Mouse (Mus musculus): ENCODE measurements around the gene Sp6. TPM values are rescaled to one million over a fixed set of nuclear protein-coding genes. Genes with fewer than 3 reads are reported as not detected.

Gene Sp6
- polyA plus RNA-seq (2012; rRNA removed), result 1.4 and 2.1 TPM in 2 replicates

GRCm38 (mm10) chr11:97013121-97013670, at the start of gene Sp6:
Sp6 (plus strand) TSS chr11:97013394.
- Histone ChIP-seq H3K4me1 (ENCODE audit: control insufficient read depth, insufficient read depth, low read length) (no peaks in the 10 kb centered on the region), H3K27ac (ENCODE audit: insufficient read depth, low read length) (no peak within 1 kb of the TSS), H3K27me3 (ENCODE audit: control insufficient read depth, insufficient read depth, low read length) (peaks cover 10% of the 10 kb centered on the region; the same call in 1 of the 2 replicates), H3K4me3 (replicated peaks; ENCODE audit: insufficient read depth, low read depth, low read length) (no peak within 1 kb of the TSS)
- DNase-seq, result no peak
- TF ChIP-seq POLR2A (IDR thresholded peaks at IDR 0.05; ENCODE audit: borderline replicate concordance, insufficient read depth, low read length) (no peak), CTCF (IDR thresholded peaks at IDR 0.05; ENCODE audit: borderline replicate concordance, insufficient read depth, low read depth, low read length) (no peak)
- 12% methylated on average over 8 of the region's 8 CpGs for WGBS

GRCm38 (mm10) chr11:96963580-96963979, 49.6 kb upstream of the Sp6 start:
- DNase-seq, result peak; percentile 89 to 90
- Histone ChIP-seq H3K27ac (ENCODE audit: insufficient read depth, low read length) (no peak overlapping the region), H3K4me3 (replicated peaks; ENCODE audit: insufficient read depth, low read depth, low read length) (no peak overlapping the region), H3K27me3 (ENCODE audit: control insufficient read depth, insufficient read depth, low read length) (no peaks in the 10 kb centered on the region), H3K4me1 (ENCODE audit: control insufficient read depth, insufficient read depth, low read length) (peaks cover 5% of the 10 kb centered on the region)
- WGBS, result 6% methylated on average over 8 of the region's 8 CpGs
- TF ChIP-seq POLR2A (IDR thresholded peaks at IDR 0.05; ENCODE audit: borderline replicate concordance, insufficient read depth, low read length) (no peak), CTCF (IDR thresholded peaks at IDR 0.05; ENCODE audit: borderline replicate concordance, insufficient read depth, low read depth, low read length) (peak; percentile 89)

GRCm38 (mm10) chr11:96966172-96966571, 47.0 kb upstream of the Sp6 start:
- Histone ChIP-seq H3K27me3 (ENCODE audit: control insufficient read depth, insufficient read depth, low read length) (no peaks in the 10 kb centered on the region), H3K4me1 (ENCODE audit: control insufficient read depth, insufficient read depth, low read length) (peaks cover 26% of the 10 kb centered on the region), H3K27ac (ENCODE audit: insufficient read depth, low read length) (no peak overlapping the region), H3K4me3 (replicated peaks; ENCODE audit: insufficient read depth, low read depth, low read length) (no peak overlapping the region)
- TF ChIP-seq CTCF (IDR thresholded peaks at IDR 0.05; ENCODE audit: borderline replicate concordance, insufficient read depth, low read depth, low read length) (no peak), POLR2A (IDR thresholded peaks at IDR 0.05; ENCODE audit: borderline replicate concordance, insufficient read depth, low read length) (no peak)
- WGBS, result 92% methylated on average over 3 of the region's 3 CpGs
- DNase-seq, result no peak

- Histone ChIP-seq H3K27me3 (ENCODE audit: control insufficient read depth, insufficient read depth, low read length) (no peaks in the 10 kb centered on the region), H3K4me3 (replicated peaks; ENCODE audit: insufficient read depth, low read depth, low read length) (no peak overlapping the region), H3K4me1 (ENCODE audit: control insufficient read depth, insufficient read depth, low read length) (peaks cover 31% of the 10 kb centered on the region), H3K27ac (ENCODE audit: insufficient read depth, low read length) (no peak overlapping the region)
- no peak for DNase-seq
- WGBS, result 86% methylated on average over 13 of the region's 13 CpGs
- TF ChIP-seq POLR2A (IDR thresholded peaks at IDR 0.05; ENCODE audit: borderline replicate concordance, insufficient read depth, low read length) (no peak), CTCF (IDR thresholded peaks at IDR 0.05; ENCODE audit: borderline replicate concordance, insufficient read depth, low read depth, low read length) (no peak)
Observed at GRCm38 (mm10) chr11:96966914-96967543, 46.2 kb upstream of the Sp6 start.

GRCm38 (mm10) chr11:96967544-96968269, 45.5 kb upstream of the Sp6 start:
- no peak for DNase-seq
- Histone ChIP-seq H3K4me1 (ENCODE audit: control insufficient read depth, insufficient read depth, low read length) (peaks cover 37% of the 10 kb centered on the region), H3K27ac (ENCODE audit: insufficient read depth, low read length) (peak overlapping the region; percentile 97; the same call in 1 of the 2 replicates), H3K4me3 (replicated peaks; ENCODE audit: insufficient read depth, low read depth, low read length) (no peak overlapping the region), H3K27me3 (ENCODE audit: control insufficient read depth, insufficient read depth, low read length) (no peaks in the 10 kb centered on the region)
- TF ChIP-seq POLR2A (IDR thresholded peaks at IDR 0.05; ENCODE audit: borderline replicate concordance, insufficient read depth, low read length) (no peak), CTCF (IDR thresholded peaks at IDR 0.05; ENCODE audit: borderline replicate concordance, insufficient read depth, low read depth, low read length) (no peak)
- WGBS, result 84% methylated on average over 11 of the region's 11 CpGs

- TF ChIP-seq CTCF (IDR thresholded peaks at IDR 0.05; ENCODE audit: borderline replicate concordance, insufficient read depth, low read depth, low read length), result no peak
- TF ChIP-seq POLR2A (IDR thresholded peaks at IDR 0.05; ENCODE audit: borderline replicate concordance, insufficient read depth, low read length), result no peak
- peak in 1 of 2 experiments; percentile 35 for DNase-seq
- peaks cover 42% of the 10 kb centered on the region for H3K4me1 ChIP-seq (ENCODE audit: control insufficient read depth, insufficient read depth, low read length)
- no peaks in the 10 kb centered on the region for H3K27me3 ChIP-seq (ENCODE audit: control insufficient read depth, insufficient read depth, low read length)
- peak overlapping the region; percentile 97 for H3K27ac ChIP-seq (ENCODE audit: insufficient read depth, low read length)
- no peak overlapping the region for H3K4me3 ChIP-seq (replicated peaks; ENCODE audit: insufficient read depth, low read depth, low read length)
- 60% methylated on average over 6 of the region's 6 CpGs for WGBS
Observed at GRCm38 (mm10) chr11:96968476-96968875, 44.7 kb upstream of the Sp6 start.

GRCm38 (mm10) chr11:96969280-96969722, 43.9 kb upstream of the Sp6 start:
- no peak for DNase-seq
- Histone ChIP-seq H3K4me1 (ENCODE audit: control insufficient read depth, insufficient read depth, low read length) (peaks cover 50% of the 10 kb centered on the region), H3K27ac (ENCODE audit: insufficient read depth, low read length) (peak overlapping the region; percentile 97), H3K4me3 (replicated peaks; ENCODE audit: insufficient read depth, low read depth, low read length) (peak overlapping the region; percentile 45), H3K27me3 (ENCODE audit: control insufficient read depth, insufficient read depth, low read length) (no peaks in the 10 kb centered on the region)
- WGBS, result 18% methylated on average over 5 of the region's 5 CpGs
- TF ChIP-seq CTCF (IDR thresholded peaks at IDR 0.05; ENCODE audit: borderline replicate concordance, insufficient read depth, low read depth, low read length) (no peak), POLR2A (IDR thresholded peaks at IDR 0.05; ENCODE audit: borderline replicate concordance, insufficient read depth, low read length) (no peak)

Measured in cerebellum, adult 2 months (tissue).